Mouse (Mus musculus) kidney, adult 8-10 months (tissue): Measurements from ENCODE around the gene Rnf213.
"Not testable (repeated sequence)": the region's sequence is repeated elsewhere in the genome, so short reads cannot be mapped to it uniquely, and the experiment has no call there.

Experiments
- DNase-seq, 2 experiments: peaks; one replicate each; pipeline ENCODE4 v3.0.0; 2022

Gene Rnf213

DNA sequence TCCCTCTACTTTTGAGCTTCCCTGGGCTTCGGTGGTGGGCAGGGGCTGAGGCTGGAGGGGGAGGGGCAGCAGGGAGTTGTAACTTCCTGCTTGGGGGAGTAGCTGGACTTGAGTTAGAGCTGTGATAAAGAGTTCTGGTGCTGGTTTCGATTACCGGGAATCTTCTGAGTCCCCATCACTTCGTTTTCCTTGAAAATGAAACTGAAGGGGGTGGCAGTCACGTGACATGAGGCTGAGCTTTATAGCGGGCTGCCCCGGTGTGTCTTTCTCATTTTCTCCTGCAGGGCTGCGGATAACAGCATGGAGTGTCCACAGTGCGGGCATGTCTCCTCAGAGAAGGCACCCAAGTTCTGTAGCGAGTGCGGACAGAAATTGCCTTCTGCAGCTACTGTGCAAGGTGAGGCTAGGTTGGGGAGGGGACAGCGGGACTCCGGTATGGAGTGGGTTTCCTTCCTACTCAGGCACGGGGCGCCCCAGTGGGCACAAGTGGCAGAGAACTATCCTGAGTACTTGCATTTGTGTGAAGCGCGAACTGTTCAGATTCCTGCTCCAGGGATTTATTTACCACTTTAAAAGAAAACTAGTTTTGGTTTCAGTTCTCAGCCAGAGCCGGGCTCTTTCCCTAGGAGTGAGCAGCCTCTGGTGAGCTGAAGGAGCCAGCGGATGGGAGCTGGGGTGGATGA lies at the start of gene Rnf213:
Gene Rnf213, plus strand, starts transcription at position 301 of the 683 bp plus-strand sequence.
- DNase-seq: peak; percentile 62 to 74

- DNase-seq: no peak
Observed at GRCm38 (mm10) chr11:119344178-119344577, 48.7 kb upstream of the Rnf213 start.

- DNase-seq: no peak
Observed at GRCm38 (mm10) chr11:119344865-119345264, 48.0 kb upstream of the Rnf213 start.

DNA sequence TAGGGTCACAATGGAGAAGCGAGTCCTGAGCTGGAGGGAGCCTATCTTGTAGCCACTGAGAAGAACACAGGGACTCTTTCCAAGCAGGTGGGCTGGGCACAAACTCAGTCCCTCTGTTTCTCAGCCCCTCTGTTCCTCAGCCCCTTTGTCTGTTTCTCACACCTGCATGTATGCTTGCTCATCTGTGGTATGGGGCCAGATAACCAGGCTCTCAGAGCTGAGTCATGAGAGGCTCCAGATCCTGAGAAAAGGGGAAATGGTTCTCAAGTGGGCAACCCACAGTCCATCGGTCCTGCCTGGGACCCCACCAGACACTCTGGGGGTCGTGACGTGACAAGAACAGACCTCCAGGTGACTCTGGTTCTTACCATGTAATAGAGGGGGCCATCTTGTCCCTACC lies 45.8 kb upstream of the Rnf213 start:
- no peak for DNase-seq

- DNase-seq: no peak
Observed at GRCm38 (mm10) chr11:119352113-119352512, 40.8 kb upstream of the Rnf213 start.

- no peak for DNase-seq
Observed at GRCm38 (mm10) chr11:119353946-119354345, 39.0 kb upstream of the Rnf213 start.

DNA sequence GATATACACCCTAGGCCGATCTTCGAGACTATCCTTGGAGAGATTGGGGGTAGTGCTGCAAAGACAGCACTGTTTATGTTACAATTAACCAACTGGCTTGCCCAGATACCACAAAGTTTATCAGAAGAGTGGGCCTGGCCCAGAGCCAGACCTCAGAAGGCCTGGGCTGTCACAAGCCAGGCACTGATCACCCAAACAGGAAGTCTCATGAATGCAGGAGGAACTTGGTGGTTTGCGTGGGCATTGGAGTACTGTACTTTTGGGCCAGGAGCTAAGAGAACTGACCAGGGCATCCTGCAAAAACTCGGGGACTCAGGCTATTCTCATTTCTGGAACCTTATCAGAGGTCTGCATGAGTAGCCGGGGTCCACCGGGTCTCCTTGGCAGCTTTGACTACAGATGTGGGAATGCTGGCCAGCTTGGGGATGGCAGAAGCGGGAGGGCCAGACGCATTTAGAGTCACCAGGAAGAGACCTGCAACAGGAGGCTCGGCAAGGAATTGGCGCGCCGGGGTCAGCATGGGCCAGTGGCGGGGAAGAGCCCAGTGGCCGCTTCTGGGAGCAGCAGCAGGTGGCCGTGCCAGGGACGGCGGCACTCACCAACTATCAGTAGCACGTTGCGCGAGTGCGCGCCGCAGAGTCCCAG lies 38.0 kb upstream of the Rnf213 start:
- peak; percentile 30 to 36 for DNase-seq

DNA sequence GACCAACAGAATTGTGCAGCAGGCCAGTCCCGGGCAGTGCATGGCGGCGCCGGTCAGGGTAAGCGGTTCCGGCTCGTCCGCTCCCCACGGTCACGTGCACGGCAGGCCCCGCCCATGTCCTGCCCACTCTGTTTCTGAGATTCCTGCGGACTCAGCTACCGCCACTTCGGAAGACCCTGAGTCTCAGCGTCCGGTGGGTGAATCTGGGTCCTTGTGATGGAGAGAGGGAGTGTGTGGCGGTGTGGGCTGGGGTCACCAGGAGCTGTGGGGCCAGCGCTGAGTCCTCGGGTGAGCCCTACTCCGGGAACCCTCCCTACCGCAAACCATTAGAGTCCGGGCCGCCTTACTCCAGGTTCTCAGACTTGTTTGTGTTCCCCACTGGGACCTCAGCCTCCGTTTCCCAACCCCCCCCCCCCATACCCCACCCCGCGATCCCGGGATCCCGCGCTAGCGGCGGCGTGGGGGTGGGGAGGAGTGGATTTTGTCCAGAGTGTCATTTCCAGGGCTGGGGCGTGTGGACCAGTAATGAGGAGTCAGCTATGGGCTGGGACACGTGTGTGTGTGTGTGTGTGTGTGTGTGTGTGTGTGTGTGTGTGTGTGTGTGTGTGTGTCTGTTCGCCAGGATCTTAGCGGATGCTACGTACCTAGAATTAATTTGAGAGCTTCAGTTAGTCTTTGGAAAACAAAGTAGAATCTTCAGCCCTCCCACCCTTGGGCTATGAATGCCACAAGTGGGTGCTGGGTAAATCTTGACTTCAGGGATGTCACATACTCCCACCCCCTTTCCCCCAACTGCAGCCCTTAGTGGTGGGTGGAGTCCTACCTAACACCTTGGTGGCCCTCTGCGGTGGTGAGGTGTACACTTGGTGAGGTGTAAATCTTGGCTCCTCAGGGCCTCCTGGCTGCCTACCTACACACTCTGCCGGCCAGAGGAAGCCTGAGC lies 37.2 kb upstream of the Rnf213 start, which contains the start of the genes Sgsh and Slc26a11:
Gene Sgsh, minus strand, starts transcription at position 94 of the 943 bp plus-strand sequence.
Gene Slc26a11, plus strand, starts transcription at position 115 of the 943 bp plus-strand sequence.
- DNase-seq: peak; percentile 86 to 92

DNA sequence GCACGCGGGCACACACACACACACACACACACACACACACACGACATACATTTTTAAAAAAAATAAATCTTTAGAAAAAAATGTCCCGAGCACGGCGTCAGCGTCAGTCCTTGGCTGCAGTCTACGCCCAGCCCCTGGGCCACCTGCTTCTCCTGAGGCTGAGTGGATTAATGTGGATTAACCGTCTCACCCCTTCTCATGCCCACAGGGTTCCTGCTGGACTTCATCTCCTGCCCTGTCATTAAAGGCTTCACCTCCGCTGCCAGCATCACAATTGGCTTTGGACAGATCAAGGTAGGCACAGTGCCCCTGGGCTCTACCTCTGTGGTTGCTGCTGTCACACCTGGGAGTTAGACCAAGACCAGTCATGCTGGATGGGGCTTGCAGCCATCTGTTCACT lies 33.8 kb upstream of the Rnf213 start:
- DNase-seq: no peak

GRCm38 (mm10) chr11:119362769-119363533 lies 29.9 kb upstream of the Rnf213 start:
- DNase-seq: no peak

- peak; percentile 41 to 70 for DNase-seq
Observed at GRCm38 (mm10) chr11:119363534-119364145, 29.3 kb upstream of the Rnf213 start.

GRCm38 (mm10) chr11:119375425-119375824 lies 17.5 kb upstream of the Rnf213 start:
- DNase-seq: no peak

- DNase-seq: no peak
Observed at GRCm38 (mm10) chr11:119377326-119377725, 15.6 kb upstream of the Rnf213 start.

- DNase-seq: no peak
Observed at GRCm38 (mm10) chr11:119378551-119378950, 14.3 kb upstream of the Rnf213 start.

DNA sequence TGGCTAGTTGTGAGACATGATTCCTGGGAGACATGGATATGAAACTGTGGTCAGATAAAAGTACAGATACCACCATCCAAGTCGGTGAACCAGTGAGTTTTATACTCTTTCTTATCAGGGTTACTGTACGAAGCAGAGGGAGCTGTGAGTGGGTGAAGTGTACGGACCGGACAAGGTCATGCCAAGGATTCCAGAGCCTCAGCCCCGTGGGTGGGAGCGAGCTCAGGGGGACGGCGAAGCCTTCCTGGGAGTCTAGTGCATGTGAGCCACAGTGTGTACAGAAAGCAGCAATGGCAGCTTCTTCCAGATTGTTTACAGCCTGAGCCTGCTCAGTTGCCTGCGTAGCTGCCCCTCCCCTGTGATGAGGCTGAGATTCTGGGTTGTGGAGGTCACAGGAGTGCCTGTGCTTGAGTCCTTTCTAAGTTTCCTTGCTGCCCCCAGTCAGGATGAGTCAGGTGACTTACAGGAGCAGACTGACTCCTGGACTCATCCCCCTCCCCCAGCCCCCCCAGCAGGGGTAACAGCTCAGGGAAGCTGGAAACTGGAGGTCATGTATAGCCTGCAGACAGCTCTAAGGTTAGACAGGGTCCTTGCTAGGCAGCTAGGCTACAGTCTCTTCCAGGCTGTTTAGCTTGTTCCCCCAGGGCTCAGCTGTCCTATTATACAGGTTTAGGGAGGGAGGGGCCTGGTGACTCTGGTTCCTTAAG lies 11.1 kb upstream of the Rnf213 start:
- DNase-seq: no peak

GRCm38 (mm10) chr11:119382338-119382850 lies 10.5 kb upstream of the Rnf213 start:
- no peak for DNase-seq

- no peak for DNase-seq
Observed at GRCm38 (mm10) chr11:119384904-119385303, 8.0 kb upstream of the Rnf213 start.

- no peak for DNase-seq
Observed at GRCm38 (mm10) chr11:119386306-119386705, 6.6 kb upstream of the Rnf213 start.

DNA sequence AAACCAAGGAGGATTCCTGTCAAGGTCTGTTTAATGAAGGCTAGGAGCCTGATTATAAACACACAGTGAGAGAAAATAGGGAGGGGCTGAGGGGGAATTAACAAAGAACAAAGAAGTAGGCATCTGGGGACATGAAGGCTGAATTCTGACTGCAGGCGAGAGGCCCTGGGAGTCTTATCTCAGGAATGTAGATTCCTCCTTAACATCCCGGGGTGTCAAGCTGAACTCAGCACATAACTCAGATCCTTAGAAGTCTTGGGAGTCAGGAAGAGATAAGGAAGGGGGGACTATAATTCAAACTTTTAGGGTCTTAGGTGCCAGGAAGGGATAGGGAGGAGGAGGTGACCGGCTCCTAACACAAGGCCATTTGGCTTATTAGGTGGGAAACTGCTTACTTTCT lies 5.6 kb upstream of the Rnf213 start:
- not testable (repeated sequence) for DNase-seq

GRCm38 (mm10) chr11:119389851-119390270 lies 3.0 kb upstream of the Rnf213 start:
- DNase-seq: peak; percentile 75 to 79
